Mouse (Mus musculus) ovary, postnatal 36 days (tissue): Measurements from ENCODE around the gene Actr3.

Source experiments
- DNase-seq: peaks from one replicate; pipeline ENCODE4 v3.0.0; 2022; ENCODE audit warnings: low spot score, mixed read lengths

The Actr3 gene

DNA sequence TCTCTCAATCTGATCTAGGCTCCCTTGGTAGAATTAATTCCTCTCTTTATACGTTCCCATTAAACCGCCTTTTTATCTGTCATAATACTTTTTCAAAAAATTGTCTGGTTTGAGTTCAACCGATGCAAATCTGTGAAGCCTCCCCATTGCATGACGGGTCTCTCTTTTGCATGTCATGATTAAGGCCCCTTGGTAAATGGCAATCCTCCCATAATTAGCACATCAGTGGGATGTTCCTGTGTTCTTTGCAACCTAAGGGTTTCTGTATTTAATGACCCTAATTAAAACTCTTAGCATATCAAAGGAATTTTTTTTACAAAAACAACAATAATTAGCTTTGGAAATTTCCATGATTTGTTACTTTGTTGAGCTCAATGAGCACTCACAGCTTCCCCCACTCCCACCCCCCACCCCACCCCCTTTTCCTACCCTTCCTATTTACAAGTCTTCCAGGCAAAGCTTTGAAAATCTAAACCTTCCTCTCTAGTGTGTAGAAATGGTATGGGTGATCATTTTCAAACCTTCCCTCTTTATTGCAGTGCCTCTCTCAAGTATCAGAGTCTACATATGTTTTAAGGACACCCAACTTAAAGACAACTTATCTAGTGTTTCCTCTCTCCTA is 84.0 kb downstream of the Actr3 start:
- DNase-seq, result no peak

DNA sequence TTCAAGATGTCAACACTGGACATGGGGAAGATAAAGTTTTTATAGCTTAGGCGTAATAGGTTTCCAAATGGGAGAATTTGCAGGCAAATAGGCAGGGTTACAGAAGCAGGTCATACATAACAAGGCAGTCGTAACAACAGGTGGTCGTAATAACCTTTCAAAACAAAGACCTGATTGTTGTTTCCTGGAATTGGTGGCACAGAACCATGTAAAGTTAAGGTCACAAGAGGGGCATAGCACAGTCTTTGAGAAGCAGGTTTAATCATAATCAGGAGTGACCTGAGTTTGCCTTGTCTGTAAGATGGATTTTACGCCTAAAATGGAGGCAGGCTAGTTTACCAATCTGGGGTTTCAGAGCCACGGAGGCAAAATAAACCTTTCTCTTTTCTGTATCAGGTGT is 84.7 kb downstream of the Actr3 start:
- DNase-seq, result no peak

DNA sequence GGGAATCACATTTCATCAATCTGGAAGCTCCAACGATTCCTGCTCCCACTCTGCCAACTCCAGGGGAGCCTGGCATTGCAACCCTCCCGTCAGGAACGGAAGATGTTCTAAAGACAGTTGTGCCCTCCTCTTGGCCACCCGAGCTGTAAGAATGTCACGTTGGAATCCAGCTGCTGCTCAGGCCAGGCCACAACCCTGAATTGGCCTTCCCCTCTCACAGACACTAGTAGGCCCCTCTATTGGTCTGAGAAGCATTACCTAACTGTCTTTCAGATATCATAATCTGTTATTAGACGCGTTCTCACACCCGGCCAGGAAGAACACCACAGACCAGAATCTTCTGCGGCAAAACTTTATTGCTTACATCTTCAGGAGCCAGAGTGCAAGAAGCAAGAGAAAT is 89.7 kb downstream of the Actr3 start:
- no peak for DNase-seq

DNA sequence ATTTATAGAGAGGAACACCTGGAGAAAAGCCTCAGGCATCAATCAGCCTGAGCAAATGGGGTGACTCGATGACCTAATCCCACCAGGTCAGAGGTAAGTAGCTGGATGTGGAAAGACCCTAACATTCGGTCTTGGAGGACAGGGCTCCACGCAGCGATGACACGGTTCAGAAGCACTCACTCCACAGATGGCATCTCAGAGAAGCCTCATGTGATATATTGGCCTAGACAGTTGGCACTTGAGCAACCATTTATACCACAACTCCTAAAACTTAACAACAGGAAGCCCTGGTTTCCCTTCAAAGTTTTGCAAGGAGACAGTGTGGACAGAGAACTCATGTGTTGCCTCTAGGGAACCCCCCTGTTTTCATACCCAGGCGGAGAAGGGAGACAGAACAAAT is 90.1 kb downstream of the Actr3 start:
- DNase-seq, result no peak

DNA sequence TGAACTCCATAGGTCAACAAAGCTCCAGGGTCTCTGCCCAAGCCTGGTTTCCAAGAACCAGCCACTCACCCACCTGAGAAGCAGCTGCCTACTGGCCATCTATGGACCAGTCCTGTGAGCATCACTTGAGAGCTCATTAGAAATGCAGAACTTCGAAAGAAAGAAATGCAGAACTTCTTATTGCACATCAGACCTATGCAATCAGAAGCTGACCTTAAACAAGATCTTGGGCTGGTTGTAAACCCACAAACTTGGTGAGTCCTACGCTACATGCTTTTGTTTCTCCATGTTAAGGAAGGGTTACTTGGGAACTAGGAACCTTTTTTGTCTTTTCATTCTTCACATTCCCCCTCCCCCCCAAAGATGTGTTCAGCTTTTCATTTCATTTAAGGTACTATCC is 92.4 kb downstream of the Actr3 start:
- no peak for DNase-seq
